Mouse (Mus musculus) retina, adult 2 months (tissue): ENCODE measurements around the gene Rusc1.
A peak's percentile ranks its signal among the peaks of the same experiment; 100 is the strongest.
"Not testable (repeated sequence)": the region's sequence is repeated elsewhere in the genome, so short reads cannot be mapped to it uniquely, and the experiment has no call there.

Experiments used
- DNase-seq: peaks from one replicate; pipeline ENCODE4 v3.0.0-alpha.2; 2012; ENCODE audit warnings: low read depth, low spot score

Rusc1 gene

DNA sequence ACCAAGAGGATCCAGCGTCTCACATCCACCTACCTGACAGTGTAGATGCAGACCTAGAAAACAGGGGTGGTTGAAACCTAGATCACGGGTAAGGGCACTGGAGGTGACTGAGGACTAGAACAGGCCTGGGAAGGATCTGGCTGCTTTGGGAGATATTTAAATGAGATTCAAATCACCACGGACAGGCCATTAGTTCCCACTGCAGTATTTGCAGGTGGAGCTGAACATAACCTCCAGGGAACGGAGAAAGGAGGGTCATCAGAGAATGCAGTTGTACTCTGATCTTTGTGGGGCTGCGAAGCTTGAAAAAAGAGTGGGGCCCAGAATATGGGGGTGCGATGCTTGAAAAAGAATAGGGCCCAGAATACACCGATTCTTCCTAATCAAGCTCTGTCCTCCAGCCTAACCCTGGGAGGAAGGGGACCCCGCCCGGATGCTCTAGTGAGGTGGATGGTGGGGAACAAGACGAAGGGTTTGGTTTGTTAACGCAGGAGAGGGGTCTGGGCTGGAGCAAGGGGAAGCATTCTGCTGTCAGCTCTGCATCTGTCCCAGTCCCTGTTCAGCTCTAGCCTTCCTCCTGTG, 511 bp downstream of the Rusc1 start:
- DNase-seq: no peak

DNA sequence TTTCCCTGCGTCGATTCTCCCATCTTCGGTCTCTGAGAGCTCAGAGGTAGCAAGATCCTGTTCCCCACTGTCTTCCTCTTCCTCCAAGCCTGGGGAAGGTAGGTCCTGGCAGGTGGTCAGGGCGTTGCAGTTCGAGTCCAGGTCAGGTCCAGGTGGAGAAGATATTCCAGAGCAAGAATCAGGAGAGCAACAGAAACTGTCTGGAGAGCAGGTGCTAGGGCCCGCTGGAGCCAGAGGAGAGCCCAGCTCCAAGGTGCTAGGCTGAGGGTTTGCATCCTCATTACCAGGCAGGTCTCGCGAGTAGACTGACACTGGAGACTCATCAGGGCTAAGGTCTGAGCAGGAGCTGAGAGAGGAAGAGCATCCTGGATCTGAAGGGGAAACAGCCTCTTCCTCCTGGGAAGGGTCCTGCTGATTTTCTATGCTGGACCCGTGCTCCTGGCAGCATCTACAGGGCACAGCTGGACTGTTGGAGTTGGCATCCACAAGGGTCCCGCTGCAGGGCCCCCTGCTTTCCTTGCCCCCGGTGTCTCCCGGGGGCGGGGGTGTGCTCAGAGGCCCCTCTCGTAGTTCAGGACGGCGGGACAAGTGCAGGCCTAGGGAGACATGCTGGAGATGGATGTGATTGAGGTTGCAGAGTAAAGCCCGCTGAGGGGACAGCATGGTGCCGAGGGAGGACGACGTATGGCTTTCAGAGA, 1.2 kb downstream of the Rusc1 start:
- no peak for DNase-seq

DNA sequence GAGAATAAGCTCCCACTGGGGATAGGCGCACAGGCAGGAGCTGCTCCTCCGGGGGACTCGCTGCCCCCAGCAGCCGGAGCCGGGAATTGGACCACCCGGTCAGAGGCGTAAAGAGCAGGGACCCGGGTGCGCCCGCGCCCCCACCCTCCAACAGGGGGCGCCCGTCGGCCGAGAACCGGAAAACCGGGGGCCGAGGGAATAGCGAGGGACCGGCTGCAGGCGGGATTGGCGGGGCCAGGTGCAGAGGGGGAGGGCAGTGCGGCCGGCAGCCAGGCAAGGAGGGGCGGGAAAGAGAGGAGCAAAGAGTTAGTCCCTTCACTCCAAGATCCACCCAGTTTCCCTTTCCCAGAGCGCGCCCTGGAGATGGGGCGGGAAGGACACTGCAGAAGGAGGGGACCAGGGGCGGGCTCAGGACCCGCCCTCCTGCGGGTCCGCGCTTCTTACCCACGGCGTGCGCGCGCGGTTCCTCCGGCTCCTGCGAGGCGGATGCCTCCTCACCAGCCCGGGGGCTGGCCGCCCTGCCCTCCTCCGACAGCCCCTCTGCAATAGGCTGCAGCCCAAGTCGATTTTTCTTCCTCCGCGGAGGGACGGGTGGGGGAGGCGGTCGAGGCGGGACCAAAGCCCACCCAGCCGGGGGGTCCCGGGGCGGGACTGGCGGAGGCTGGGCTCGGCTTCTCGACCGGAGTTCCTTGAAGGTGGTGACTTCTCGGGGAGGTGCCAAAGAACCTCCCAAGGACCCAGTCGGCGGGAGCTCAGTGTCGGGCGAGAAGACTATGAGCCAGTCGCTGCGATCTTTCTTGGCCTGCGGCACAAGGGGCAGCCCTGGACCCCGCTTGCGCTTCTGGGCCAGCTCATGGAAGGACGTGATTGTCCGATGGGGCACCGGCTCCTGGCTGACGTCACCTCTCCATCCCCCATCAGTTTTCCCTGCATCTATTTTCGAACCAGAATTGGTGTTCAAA, 2.1 kb downstream of the Rusc1 start:
- no peak for DNase-seq

DNA sequence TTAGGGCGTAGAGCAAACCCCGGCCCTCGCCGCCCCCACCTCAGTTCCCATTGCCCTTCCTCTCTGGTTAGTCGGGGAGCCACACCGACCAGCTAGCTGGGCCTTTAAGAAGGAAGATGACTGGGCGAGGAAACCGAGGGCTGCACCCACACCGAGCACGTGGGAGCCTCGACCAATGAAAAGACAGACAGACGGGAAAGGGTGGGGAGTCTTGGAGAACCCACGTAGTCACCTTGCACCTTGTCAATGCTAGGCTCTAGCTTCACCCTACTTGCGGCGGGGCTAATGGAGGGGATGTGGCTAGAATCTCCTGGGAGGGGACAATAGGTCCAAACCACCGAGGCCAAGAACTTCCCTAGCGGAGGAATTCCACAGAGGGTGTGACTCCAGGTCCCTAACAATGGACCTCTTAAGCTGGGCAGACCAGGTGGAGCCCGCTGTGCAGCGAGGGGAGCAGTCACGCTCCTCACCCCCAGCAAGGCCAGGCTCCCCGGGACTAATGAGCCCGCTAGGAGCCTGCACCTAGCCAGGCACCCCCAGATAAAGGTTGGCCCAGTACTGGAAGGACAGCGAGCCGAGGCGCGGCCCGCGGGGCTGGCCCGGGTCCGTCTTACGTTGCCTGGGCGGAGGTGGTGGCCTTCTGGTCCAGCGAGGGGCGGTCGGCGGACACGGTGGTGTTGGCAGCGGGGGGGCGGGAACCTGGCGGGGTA, 3.1 kb downstream of the Rusc1 start:
- DNase-seq: no peak

DNA sequence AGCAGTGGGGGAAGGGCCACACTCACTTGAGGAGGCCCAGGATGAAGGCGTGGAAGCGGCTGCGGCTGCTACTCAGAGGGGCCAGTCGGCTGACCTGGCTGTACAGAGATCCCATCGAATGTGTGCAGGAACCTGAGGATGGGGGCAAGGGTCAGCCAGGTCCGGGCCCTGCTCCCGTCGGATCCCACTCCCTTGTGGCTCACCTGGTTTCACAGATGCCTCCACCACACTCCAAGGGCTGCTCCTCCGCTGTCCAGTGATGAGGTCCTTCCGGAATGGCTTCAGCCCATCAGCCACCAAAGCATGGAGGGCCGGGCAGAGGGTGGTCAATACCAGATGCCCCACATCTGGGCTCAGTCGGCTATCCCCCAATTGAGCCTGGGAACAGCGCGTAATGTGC, 4.1 kb downstream of the Rusc1 start:
- no peak for DNase-seq

DNA sequence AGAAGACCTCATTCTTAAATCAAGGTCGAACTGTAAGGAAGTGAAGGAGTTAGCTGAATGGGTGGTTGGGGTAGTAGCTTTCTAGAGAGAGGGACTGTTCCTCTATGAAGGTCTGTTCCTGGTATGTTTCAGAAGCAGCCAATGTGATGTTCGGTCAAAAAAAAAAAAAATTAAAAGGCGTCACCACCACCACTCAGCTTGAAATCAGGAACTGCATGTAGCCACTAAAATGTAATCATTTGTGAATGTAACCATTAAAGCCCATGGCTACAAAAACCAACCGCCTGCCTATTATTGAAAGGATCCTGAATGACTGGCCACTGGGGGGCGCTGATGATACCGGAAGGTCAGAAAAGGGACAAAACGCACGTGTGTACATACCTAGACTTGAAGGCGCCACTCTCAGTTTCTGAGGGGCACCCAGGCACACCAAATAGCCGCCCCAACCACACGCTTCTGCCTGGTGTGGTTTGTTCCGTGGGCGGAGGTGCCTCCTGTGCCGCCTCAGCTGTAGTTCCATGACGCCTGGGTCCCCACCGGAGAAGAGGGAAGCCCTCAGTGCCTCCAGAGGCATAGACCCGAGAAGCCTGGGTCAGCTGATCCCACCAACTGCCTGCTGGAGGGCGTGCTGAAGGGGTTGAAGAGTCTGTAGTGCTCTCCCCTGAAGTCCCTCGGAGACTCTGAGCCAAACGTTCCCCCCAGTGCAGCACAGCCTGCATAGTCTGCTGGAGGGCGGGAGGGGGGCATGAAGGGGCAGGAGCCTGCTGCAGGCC, 5.6 kb downstream of the Rusc1 start:
- no peak for DNase-seq

DNA sequence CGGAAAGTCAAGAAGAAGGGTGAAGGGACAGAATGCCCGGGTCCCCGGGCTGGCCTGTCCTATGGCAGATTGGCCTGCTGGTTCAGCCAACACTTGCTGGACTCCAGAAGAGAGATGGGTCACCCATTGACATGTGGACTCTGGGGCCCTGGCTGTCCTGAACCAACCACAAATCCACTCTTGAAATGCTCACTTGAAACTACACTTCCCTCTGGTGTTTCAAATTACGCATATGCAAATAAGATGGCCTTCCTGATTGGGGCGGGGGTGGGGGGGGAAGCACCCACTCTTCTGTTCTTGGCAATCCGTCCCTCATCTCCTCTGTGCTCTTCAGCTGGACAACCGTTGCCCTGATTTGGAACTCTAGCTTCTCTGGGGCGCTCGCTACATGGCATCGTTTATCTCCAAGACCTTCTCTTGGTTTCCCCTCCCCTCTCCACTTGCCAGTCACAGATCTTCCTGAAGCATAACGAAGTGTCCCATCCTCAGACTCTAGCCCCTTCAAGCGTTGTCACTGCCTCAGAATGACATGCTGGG, 8.4 kb downstream of the Rusc1 start:
- DNase-seq: no peak

DNA sequence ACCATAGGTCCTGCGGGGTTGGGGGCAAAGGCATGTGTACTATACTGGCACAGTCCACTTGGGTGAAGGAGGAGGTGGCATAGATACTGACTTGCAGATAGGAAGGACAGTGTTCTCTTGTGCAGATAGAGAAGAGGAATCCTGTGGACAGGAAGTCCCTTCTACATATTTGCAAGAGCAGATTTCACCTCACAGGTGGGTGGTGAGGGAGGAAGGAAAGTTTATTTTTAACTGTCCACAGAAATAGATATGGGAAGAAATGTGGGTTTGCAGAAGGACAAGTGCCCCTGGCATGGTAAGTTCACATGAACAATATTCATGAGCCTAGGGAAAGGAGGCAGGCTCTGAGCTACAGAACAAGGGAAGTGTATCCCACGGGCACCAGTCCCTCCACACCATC, 9.0 kb downstream of the Rusc1 start:
- no peak for DNase-seq

DNA sequence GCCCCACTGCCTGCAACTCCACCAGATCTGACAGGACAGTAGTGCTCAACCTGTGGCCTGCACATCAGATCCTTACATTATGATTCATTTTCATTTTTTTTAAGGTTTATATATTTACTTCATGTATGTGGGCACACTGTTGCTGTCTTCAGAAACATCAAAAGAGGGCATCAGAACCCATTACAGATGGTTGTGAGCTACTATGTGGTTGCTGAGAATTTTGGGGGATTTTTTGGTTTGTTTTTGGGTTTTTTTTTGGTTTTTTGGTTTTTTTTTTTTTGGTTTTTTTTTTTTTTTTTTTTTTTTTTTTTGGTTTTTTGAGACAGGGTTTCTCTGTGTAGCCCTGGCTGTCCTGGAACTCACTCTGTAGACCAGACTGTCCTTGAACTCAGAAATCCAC, 10.8 kb downstream of the Rusc1 start:
- not testable (repeated sequence) for DNase-seq

DNA sequence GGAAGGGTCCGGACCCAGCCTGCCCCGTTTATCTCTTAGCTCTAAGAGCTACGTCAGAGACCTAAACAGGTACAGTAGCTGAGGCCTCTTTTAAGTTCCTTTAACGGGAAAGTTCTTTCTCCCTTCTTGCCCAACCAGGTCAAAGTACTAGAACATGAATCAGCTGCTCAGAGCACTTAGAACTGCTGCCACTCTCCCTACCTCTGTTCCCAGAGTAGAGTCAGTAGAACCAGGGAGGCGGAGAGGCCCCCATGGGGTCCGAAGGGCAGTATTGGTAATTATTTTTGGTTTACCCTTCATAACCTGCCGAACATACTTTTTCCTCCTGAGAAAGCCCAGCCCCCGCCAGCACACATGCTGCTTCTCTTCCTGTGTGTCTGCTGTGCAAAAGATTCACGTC, 15.7 kb downstream of the Rusc1 start:
- DNase-seq: no peak

DNA sequence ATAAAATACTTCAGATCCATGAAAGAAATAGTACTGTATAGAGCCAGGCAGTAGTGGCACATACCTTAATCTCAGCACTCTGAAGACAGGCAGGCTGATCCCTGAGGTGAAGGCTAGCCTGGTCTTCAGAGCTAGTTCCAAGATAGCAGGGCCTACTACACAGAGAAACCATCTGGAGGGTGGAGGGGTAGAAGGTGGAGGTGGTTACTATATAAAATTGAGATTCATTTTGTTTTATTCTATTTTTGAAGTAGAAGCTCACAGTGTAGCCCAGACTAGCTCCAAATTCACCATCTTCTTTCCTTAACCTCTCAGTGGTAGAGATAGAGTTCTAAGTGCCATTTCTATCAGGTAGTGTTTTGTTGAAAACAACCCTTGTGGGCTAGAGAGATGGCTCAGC, 25.8 kb downstream of the Rusc1 start:
- DNase-seq: no peak

DNA sequence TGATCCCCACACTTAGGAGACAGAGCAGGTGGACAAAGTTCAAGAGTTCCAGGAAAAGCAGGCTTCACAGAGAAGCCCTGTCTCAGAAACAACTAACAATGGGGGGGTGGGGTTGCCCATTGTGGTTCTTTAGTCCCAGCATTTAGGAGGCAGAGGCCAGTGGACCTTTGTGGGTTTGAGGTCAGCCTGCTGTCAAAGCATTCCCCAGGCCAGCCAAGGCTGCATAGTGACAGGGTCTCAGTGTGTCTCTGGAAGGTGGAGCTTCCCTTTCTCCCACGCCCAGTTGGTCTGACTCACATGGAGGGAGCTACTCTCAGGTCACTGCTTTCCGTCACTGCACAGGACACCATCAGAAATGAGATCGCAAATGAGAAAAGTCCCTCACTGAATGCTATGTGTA, 31.4 kb downstream of the Rusc1 start:
- DNase-seq: no peak

DNA sequence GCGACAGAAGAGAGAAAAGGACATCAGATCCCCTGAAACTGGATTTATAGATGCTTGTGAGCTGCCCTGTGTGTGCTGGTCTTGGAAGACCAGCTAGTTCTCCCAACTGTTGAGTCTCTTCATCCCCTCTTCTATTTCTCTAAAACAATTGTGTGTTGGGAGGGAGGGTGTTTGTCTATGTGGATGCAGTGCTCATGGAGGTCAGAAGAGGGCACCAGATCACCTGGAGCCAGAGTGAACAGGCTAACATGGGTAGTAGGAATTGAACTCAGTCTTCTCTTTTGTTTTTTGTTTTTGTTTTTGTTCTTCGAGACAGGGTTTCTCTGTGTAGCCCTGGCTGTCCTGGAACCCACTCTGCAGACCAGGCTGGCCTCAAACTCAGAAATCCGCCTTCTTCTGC, 34.3 kb downstream of the Rusc1 start:
- DNase-seq: peak; percentile 8

DNA sequence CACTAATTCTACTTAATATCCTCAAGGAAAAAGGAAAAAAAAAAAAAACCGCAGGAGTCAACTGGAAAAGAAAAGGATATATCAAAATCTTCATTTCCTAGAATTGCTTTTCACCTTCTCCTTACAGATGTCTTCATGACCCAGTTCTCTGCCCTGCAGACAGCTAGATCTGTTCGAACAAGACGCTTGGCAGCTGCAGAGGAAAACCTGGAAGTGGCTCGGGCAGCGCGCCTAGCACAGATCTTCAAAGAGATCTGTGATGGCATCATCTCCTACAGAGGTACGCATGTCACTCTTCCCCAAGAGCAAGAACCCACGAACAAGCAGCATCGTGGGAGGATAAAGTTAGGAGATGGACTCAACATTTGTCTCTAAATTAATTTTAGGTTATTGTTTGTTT, 34.8 kb downstream of the Rusc1 start:
- no peak for DNase-seq

DNA sequence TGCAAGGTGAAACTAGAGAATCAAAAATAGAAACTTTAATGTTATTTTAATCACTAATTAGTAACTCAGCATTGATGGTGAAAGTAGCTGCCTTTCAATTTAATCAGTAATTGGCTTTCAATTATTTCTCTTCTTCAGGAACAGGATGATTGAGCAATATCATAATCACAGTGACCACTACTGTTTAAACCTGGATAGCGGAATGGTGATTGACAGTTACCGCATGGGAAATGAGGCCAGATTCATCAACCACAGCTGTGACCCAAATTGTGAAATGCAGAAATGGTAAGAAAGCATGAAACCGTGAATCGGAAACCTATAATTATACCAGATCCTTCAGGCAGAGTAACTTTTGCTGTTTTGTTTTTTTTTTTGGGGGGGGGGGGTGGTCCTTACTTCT, 49.8 kb downstream of the Rusc1 start:
- no peak for DNase-seq
